Mouse (Mus musculus): ENCODE measurements around the gene Ctf1. TPM values are rescaled to one million over a fixed set of nuclear protein-coding genes. Genes with fewer than 3 reads are reported as not detected.

Ctf1 gene
- total RNA-seq, 1 experiment: 3.0 TPM

DNA sequence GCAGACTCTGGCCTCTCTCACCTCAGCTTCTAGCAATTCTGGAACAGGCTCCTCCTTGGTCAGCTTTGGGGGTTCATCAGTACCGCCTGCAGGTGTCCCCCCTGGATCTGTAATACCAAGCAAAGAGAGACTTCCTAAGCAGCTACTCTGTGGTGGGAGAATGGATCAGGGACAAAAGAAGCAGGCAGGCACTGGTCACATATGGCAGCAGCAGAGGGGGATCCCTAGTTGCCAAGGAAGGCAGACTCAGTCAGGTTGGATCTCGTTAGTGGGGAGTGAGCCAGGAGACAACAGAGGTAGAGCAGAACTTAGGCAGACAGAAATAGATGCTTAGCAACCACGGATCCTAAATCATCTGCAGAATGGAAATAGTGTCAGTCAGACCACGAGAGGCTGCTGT lies 6.8 kb upstream of the Ctf1 start:
- TF ChIP-seq HCFC1 (IDR thresholded peaks at IDR 0.05; ENCODE audit: borderline replicate concordance, insufficient read depth, low read length): no peak
- TF ChIP-seq MAFK (IDR thresholded peaks at IDR 0.05; ENCODE audit: insufficient read depth, low read depth, low read length): no peak
- no peak for TF ChIP-seq ZC3H11A (IDR thresholded peaks at IDR 0.05; ENCODE audit: borderline replicate concordance, low read depth, low read length)
- no peak for TF ChIP-seq ZNF384 (IDR thresholded peaks at IDR 0.05; ENCODE audit: low read depth, low read length)
- TF ChIP-seq CHD2 (IDR thresholded peaks at IDR 0.05; ENCODE audit: low read depth, low read length): no peak
- Histone ChIP-seq H3K9ac (ENCODE audit: insufficient read depth, low read depth, low read length, poor library complexity, severe bottlenecking) (no peak overlapping the region), H3K9me3 (ENCODE audit: control insufficient read depth, insufficient read depth, low read depth, low read length) (no peaks in the 10 kb centered on the region), H3K4me3 (ENCODE audit: insufficient read depth in 1 of 2, low read depth in 1 of 2, low read length in 2 of 2, poor library complexity in 1 of 2, severe bottlenecking in 1 of 2) (no peak overlapping the region), H3K4me1 (ENCODE audit: control insufficient read depth in 2 of 2, insufficient read depth in 2 of 2, low read length in 2 of 2, poor library complexity in 1 of 2) (peaks cover 1 to 17% of the 10 kb centered on the region in 2 experiments; a peak in 2 of 4 replicates), H3K36me3 (ENCODE audit: control insufficient read depth, insufficient read depth, low read length, poor library complexity, severe bottlenecking) (peaks cover 14% of the 10 kb centered on the region; the same call in 1 of the 2 replicates), H3K27ac (ENCODE audit: insufficient read depth, low read depth, low read length, poor library complexity, severe bottlenecking) (no peak overlapping the region)
- in situ Hi-C loops (cut with MboI; ENCODE audit: low sequenced_read_pairs in 2 of 2, unreplicated experiment in 2 of 2): no loop called here
- no peak for DNase-seq (ENCODE audit: low read depth, low spot score)

DNA sequence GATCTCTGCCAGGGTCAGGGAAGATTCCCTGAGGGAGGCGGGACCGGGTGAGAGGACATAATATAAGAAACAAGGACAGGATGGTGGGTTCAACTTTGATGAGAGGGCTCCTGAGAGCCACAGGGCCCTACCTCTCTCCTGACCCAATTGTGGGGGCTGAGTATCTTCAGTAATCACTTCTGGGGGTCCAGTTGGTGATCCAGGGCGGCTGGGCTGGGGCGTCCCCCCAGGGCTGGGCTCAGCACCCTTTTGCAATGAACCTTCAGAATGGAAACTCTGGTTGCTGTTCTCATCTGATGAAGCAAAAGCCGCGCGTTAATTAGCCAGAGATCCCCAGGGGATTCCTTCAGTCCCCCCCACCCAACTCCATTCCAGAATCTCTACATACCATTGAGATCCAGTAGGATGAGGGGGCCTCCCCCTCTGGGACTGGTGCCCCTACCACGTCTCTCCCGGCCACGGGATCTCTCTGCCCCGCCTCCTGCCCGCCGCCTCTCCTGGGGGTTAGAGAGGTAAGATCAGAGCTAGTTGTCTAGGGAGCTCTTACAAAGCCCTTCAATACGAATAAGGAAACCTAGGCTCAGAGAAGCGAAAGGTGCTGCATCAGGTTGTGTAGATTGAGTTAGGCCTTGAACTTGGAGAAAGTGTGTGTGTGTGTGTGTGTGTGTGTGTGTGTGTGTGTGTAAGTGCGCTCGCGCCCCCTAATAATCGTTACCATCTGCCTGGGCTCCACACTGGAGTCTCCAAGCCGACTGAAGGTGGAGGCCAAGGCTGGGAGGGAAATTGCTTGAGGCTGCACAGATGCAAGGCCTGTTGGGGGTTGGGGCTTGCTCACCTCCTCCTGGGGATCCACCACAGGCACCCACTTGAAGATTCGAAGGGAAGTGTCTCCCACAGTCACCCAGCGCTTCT lies 5.2 kb upstream of the Ctf1 start:
- in situ Hi-C loops (cut with MboI; ENCODE audit: low sequenced_read_pairs in 2 of 2, unreplicated experiment in 2 of 2): no loop called here
- Histone ChIP-seq H3K27ac (ENCODE audit: insufficient read depth, low read depth, low read length, poor library complexity, severe bottlenecking) (no peak overlapping the region; the same call in 1 of the 2 replicates), H3K4me1 (ENCODE audit: control insufficient read depth in 2 of 2, insufficient read depth in 2 of 2, low read length in 2 of 2, poor library complexity in 1 of 2) (peaks cover 5 to 24% of the 10 kb centered on the region in 2 experiments; a peak in 3 of 4 replicates), H3K36me3 (ENCODE audit: control insufficient read depth, insufficient read depth, low read length, poor library complexity, severe bottlenecking) (peaks cover 14% of the 10 kb centered on the region; the same call in 1 of the 2 replicates), H3K4me3 (ENCODE audit: insufficient read depth in 1 of 2, low read depth in 1 of 2, low read length in 2 of 2, poor library complexity in 1 of 2, severe bottlenecking in 1 of 2) (peak overlapping the region; percentile 73 to 86), H3K9me3 (ENCODE audit: control insufficient read depth, insufficient read depth, low read depth, low read length) (no peaks in the 10 kb centered on the region), H3K9ac (ENCODE audit: insufficient read depth, low read depth, low read length, poor library complexity, severe bottlenecking) (peak overlapping the region; percentile 27)
- TF ChIP-seq ZC3H11A (IDR thresholded peaks at IDR 0.05; ENCODE audit: borderline replicate concordance, low read depth, low read length) (no peak), HCFC1 (IDR thresholded peaks at IDR 0.05; ENCODE audit: borderline replicate concordance, insufficient read depth, low read length) (no peak), CHD2 (IDR thresholded peaks at IDR 0.05; ENCODE audit: low read depth, low read length) (no peak), MAFK (IDR thresholded peaks at IDR 0.05; ENCODE audit: insufficient read depth, low read depth, low read length) (no peak), ZNF384 (IDR thresholded peaks at IDR 0.05; ENCODE audit: low read depth, low read length) (no peak)
- DNase-seq (ENCODE audit: low read depth, low spot score): no peak

- Histone ChIP-seq H3K4me1 (ENCODE audit: control insufficient read depth in 2 of 2, insufficient read depth in 2 of 2, low read length in 2 of 2, poor library complexity in 1 of 2) (peaks cover 5 to 24% of the 10 kb centered on the region in 2 experiments; a peak in 3 of 4 replicates), H3K36me3 (ENCODE audit: control insufficient read depth, insufficient read depth, low read length, poor library complexity, severe bottlenecking) (peaks cover 14% of the 10 kb centered on the region; the same call in 1 of the 2 replicates), H3K4me3 (ENCODE audit: insufficient read depth in 1 of 2, low read depth in 1 of 2, low read length in 2 of 2, poor library complexity in 1 of 2, severe bottlenecking in 1 of 2) (peak overlapping the region; percentile 73 to 86), H3K27ac (ENCODE audit: insufficient read depth, low read depth, low read length, poor library complexity, severe bottlenecking) (no peak overlapping the region; the same call in 1 of the 2 replicates), H3K9me3 (ENCODE audit: control insufficient read depth, insufficient read depth, low read depth, low read length) (no peaks in the 10 kb centered on the region), H3K9ac (ENCODE audit: insufficient read depth, low read depth, low read length, poor library complexity, severe bottlenecking) (peak overlapping the region; percentile 27)
- TF ChIP-seq ZC3H11A (IDR thresholded peaks at IDR 0.05; ENCODE audit: borderline replicate concordance, low read depth, low read length) (no peak), HCFC1 (IDR thresholded peaks at IDR 0.05; ENCODE audit: borderline replicate concordance, insufficient read depth, low read length) (no peak), MAFK (IDR thresholded peaks at IDR 0.05; ENCODE audit: insufficient read depth, low read depth, low read length) (no peak), CHD2 (IDR thresholded peaks at IDR 0.05; ENCODE audit: low read depth, low read length) (no peak), ZNF384 (IDR thresholded peaks at IDR 0.05; ENCODE audit: low read depth, low read length) (no peak)
- no peak for DNase-seq (ENCODE audit: low read depth, low spot score)
- in situ Hi-C loops (cut with MboI; ENCODE audit: low sequenced_read_pairs in 2 of 2, unreplicated experiment in 2 of 2): no loop called here
Measured at GRCm38 (mm10) chr7:127707957-127708206, 4.7 kb upstream of the Ctf1 start.

DNA sequence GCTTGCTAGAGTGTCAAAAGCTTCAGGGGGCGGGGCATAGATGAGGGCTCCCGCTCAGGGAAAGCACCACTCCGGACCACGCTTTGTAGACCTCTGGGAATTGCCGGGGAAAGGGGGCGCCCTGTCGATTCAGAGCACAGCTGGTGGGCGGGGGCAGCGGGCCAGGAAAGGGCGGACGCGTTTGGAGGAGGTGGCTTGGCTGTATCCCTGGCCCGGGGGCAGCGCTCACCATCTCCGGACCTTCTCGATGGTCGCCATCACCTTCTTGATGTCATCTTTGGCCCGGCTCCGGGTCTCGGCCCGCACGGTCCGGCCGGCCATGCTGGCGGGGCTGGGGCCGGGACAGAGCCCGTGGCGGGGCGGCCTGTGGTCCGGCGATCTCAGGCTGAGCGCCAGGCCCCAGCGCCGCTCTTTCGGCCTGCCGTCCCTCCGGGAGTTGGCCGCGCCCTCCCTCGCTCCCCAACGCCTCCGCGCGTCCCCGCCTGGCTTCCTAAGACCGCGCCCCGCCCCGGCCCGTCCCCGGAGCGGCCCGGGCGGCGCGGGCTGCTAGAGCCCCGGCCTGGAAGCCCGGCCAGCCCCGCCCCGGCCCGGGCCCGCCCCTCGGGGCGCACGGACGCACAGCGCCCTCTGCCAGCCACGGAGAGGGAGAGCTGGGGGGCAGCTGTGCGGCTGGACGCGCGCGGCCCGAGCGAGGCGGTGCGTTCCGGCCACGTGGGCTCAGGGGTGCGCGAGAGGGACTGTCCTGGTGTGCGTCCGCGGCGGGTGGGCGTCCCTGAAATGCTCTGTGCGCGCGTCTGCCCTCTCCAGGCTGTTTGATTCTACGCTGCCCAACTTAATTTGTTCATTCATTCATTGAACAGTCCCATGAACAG lies 4.1 kb upstream of the Ctf1 start, which contains the start of gene Bcl7c:
TSS of gene Bcl7c (minus strand) at position 727 of the 872 bp plus-strand sequence.
- Histone ChIP-seq H3K9ac (ENCODE audit: insufficient read depth, low read depth, low read length, poor library complexity, severe bottlenecking) (peak within 1 kb of the TSS; percentile 83), H3K4me1 (ENCODE audit: control insufficient read depth in 2 of 2, insufficient read depth in 2 of 2, low read length in 2 of 2, poor library complexity in 1 of 2) (peaks cover 7 to 24% of the 10 kb centered on the region in 2 experiments; a peak in 3 of 4 replicates), H3K4me3 (ENCODE audit: insufficient read depth in 1 of 2, low read depth in 1 of 2, low read length in 2 of 2, poor library complexity in 1 of 2, severe bottlenecking in 1 of 2) (peak within 1 kb of the TSS; percentile 73 to 86), H3K9me3 (ENCODE audit: control insufficient read depth, insufficient read depth, low read depth, low read length) (no peaks in the 10 kb centered on the region), H3K27ac (ENCODE audit: insufficient read depth, low read depth, low read length, poor library complexity, severe bottlenecking) (peak within 1 kb of the TSS; percentile 84), H3K36me3 (ENCODE audit: control insufficient read depth, insufficient read depth, low read length, poor library complexity, severe bottlenecking) (peaks cover 14% of the 10 kb centered on the region; the same call in 1 of the 2 replicates)
- in situ Hi-C loops (cut with MboI; ENCODE audit: low sequenced_read_pairs in 2 of 2, unreplicated experiment in 2 of 2): no loop called here
- DNase-seq (ENCODE audit: low read depth, low spot score): peak; percentile 92
- TF ChIP-seq HCFC1 (IDR thresholded peaks at IDR 0.05; ENCODE audit: borderline replicate concordance, insufficient read depth, low read length): peak; percentile 23; the same call in 1 of the 2 replicates
- no peak for TF ChIP-seq MAFK (IDR thresholded peaks at IDR 0.05; ENCODE audit: insufficient read depth, low read depth, low read length)
